Mouse (Mus musculus) hindbrain, embryonic 16.5 days (tissue): Measurements from ENCODE around the gene Angptl2. TPM values are rescaled to one million over a fixed set of nuclear protein-coding genes. Genes with fewer than 3 reads are reported as not detected.
A peak's percentile ranks its signal among the peaks of the same experiment; 100 is the strongest.

Experiments used
- ATAC-seq: fragments of 200-750 bp; cut with Nextera tagmentation; 2 replicates; pipeline ENCODE4 v1.8.0; 2017; ENCODE audit warnings: moderate TSS enrichment, moderate library complexity
- H3K27ac ChIP-seq: fragments of 300-500 bp; sonication (generic); 2 replicates; pipeline ENCODE4 v1.5.1; 2014; ENCODE audit warnings: low read depth, mild to moderate bottlenecking, control low read depth, low read length, moderate library complexity
- H3K27me3 ChIP-seq: fragments of 300-500 bp; sonication (generic); replicated peaks from 2 replicates; pipeline ENCODE4 v1.6.1; 2014; ENCODE audit warnings: low read length; ENCODE audit not compliant: control insufficient read depth, insufficient read depth
- H3K36me3 ChIP-seq: fragments of 300-500 bp; sonication (generic); 2 replicates; pipeline ENCODE4 v1.6.1; 2014; ENCODE audit warnings: mild to moderate bottlenecking, low read length, moderate library complexity, mixed read lengths; ENCODE audit not compliant: control insufficient read depth, insufficient read depth
- H3K4me1 ChIP-seq: fragments of 300-500 bp; sonication (generic); 2 replicates; pipeline ENCODE4 v1.6.1; 2014; ENCODE audit warnings: low read depth, low read length; ENCODE audit not compliant: control insufficient read depth, insufficient read depth
- H3K4me2 ChIP-seq: fragments of 300-500 bp; sonication (generic); 2 replicates; pipeline ENCODE4 v1.6.1; 2014; ENCODE audit warnings: mild to moderate bottlenecking, low read length, control low read depth, moderate library complexity
- H3K4me3 ChIP-seq: fragments of 300-500 bp; sonication (generic); 2 replicates; pipeline ENCODE4 v1.5.1; 2014; ENCODE audit warnings: mild to moderate bottlenecking, low read length, control low read depth, moderate library complexity
- H3K9ac ChIP-seq: fragments of 300-500 bp; sonication (generic); 2 replicates; pipeline ENCODE4 v1.6.1; 2014; ENCODE audit warnings: low read depth, mild to moderate bottlenecking, control low read depth, low read length, moderate library complexity
- H3K9me3 ChIP-seq: fragments of 300-500 bp; sonication (generic); 2 replicates; pipeline ENCODE4 v1.6.1; 2014; ENCODE audit warnings: mild to moderate bottlenecking, low read length, moderate library complexity; ENCODE audit not compliant: control insufficient read depth
- WGBS: fragments of 180-500 bp; shearing (Covaris S2); extraction: QIAGEN DNeasy Blood & Tissue Kit; methylation state at CpG from one replicate; pipeline ENCODE4 v1.1.7; 2014; 5-methylcytosine and 5-hydroxymethylcytosine counted together
- polyA plus RNA-seq: library from polyadenylated mRNA; unstranded; fragments of >200 nt; fragmentation: Nextera tagmentation; extraction: Ambion mirVana; gene quantifications from 2 replicates; pipeline ENCODE4 v1.2.1, GENCODE M21; 2015

The Angptl2 gene
- polyA plus RNA-seq, 1 experiment from 2014 or later, result 13.4 TPM

- no peak for ATAC-seq
- H3K9me3 ChIP-seq, result no peaks in the 10 kb centered on the region
- H3K36me3 ChIP-seq, result no peaks in the 10 kb centered on the region
- no peak overlapping the region for H3K4me3 ChIP-seq
- no peak overlapping the region for H3K9ac ChIP-seq
- 83% methylated on average over 2 of the region's 2 CpGs for WGBS
- no peak overlapping the region for H3K4me2 ChIP-seq
- no peaks in the 10 kb centered on the region for H3K27me3 ChIP-seq
- H3K4me1 ChIP-seq, result no peaks in the 10 kb centered on the region
- H3K27ac ChIP-seq, result no peak overlapping the region
These were observed 28.0 kb upstream of the Angptl2 start for GRCm38 (mm10) chr2:33187874-33188273.

- WGBS, result 78% methylated on average over 6 of the region's 6 CpGs
- H3K9me3 ChIP-seq, result no peaks in the 10 kb centered on the region
- H3K4me1 ChIP-seq, result no peaks in the 10 kb centered on the region
- H3K9ac ChIP-seq, result no peak overlapping the region
- no peaks in the 10 kb centered on the region for H3K27me3 ChIP-seq
- no peak overlapping the region for H3K27ac ChIP-seq
- ATAC-seq, result no peak
- H3K4me2 ChIP-seq, result no peak overlapping the region
- H3K36me3 ChIP-seq, result no peaks in the 10 kb centered on the region
- no peak overlapping the region for H3K4me3 ChIP-seq
These were observed 26.8 kb upstream of the Angptl2 start for GRCm38 (mm10) chr2:33188925-33189670.

GRCm38 (mm10) chr2:33189976-33190375 lies 25.9 kb upstream of the Angptl2 start:
- Histone ChIP-seq H3K4me1 (no peaks in the 10 kb centered on the region), H3K9me3 (no peaks in the 10 kb centered on the region), H3K27me3 (no peaks in the 10 kb centered on the region), H3K9ac (no peak overlapping the region), H3K27ac (no peak overlapping the region), H3K36me3 (no peaks in the 10 kb centered on the region), H3K4me3 (no peak overlapping the region), H3K4me2 (no peak overlapping the region)
- 66% methylated on average over 3 of the region's 3 CpGs for WGBS
- no peak for ATAC-seq

GRCm38 (mm10) chr2:33200368-33201068 lies 15.4 kb upstream of the Angptl2 start:
- Histone ChIP-seq H3K36me3 (0 out of 2 replicates have a peak, but pooled peaks cover 3% of the 10 kb centered on the region), H3K4me3 (no peak overlapping the region), H3K27me3 (no peaks in the 10 kb centered on the region), H3K9me3 (no peaks in the 10 kb centered on the region), H3K9ac (no peak overlapping the region), H3K4me2 (no peak overlapping the region), H3K27ac (no peak overlapping the region), H3K4me1 (peaks cover 11% of the 10 kb centered on the region)
- WGBS, result 76% methylated on average over 14 of the region's 14 CpGs
- no peak for ATAC-seq

GRCm38 (mm10) chr2:33203284-33203683 lies 12.6 kb upstream of the Angptl2 start:
- ATAC-seq, result no peak
- WGBS, result 47% methylated on average over 6 of the region's 6 CpGs
- H3K36me3 ChIP-seq, result 0 out of 2 replicates have a peak, but pooled peaks cover 3% of the 10 kb centered on the region

GRCm38 (mm10) chr2:33204980-33205379 lies 10.9 kb upstream of the Angptl2 start:
- ATAC-seq, result no peak
- Histone ChIP-seq H3K9ac (no peak overlapping the region), H3K36me3 (0 out of 2 replicates have a peak, but pooled peaks cover under 1% of the 10 kb centered on the region), H3K27me3 (no peaks in the 10 kb centered on the region), H3K27ac (no peak overlapping the region), H3K9me3 (no peaks in the 10 kb centered on the region), H3K4me2 (no peak overlapping the region), H3K4me1 (peaks cover 15% of the 10 kb centered on the region), H3K4me3 (no peak overlapping the region)
- WGBS, result 86% methylated on average over 5 of the region's 5 CpGs

More at GRCm38 (mm10) chr2:33203284-33203683, 12.6 kb upstream of the Angptl2 start:
- no peaks in the 10 kb centered on the region for H3K27me3 ChIP-seq
- no peak overlapping the region; the same call in 1 of the 2 replicates for H3K27ac ChIP-seq
- no peaks in the 10 kb centered on the region for H3K9me3 ChIP-seq
- 0 out of 2 replicates have a peak overlapping the region, but pooled peaks have one; percentile 23 for H3K9ac ChIP-seq
- no peak overlapping the region for H3K4me3 ChIP-seq
- H3K4me2 ChIP-seq, result no peak overlapping the region
- H3K4me1 ChIP-seq, result peaks cover 15% of the 10 kb centered on the region

- no peak overlapping the region for H3K9ac ChIP-seq
- H3K36me3 ChIP-seq, result no peaks in the 10 kb centered on the region
- peak; percentile 35; the same call in 1 of the 2 replicates for ATAC-seq
- no peaks in the 10 kb centered on the region for H3K27me3 ChIP-seq
- no peaks in the 10 kb centered on the region for H3K9me3 ChIP-seq
- 39% methylated on average over 14 of the region's 14 CpGs for WGBS
- H3K4me3 ChIP-seq, result no peak overlapping the region
- no peak overlapping the region for H3K4me2 ChIP-seq
- peaks cover 15% of the 10 kb centered on the region for H3K4me1 ChIP-seq
- no peak overlapping the region for H3K27ac ChIP-seq
These were observed 9.8 kb upstream of the Angptl2 start for GRCm38 (mm10) chr2:33205939-33206525.

GRCm38 (mm10) chr2:33207069-33207468 lies 8.8 kb upstream of the Angptl2 start:
- H3K27ac ChIP-seq, result 0 out of 2 replicates have a peak overlapping the region, but pooled peaks have one; percentile 31
- no peak overlapping the region for H3K4me3 ChIP-seq
- H3K4me1 ChIP-seq, result peaks cover 15% of the 10 kb centered on the region
- H3K27me3 ChIP-seq, result no peaks in the 10 kb centered on the region
- ATAC-seq, result no peak
- H3K4me2 ChIP-seq, result no peak overlapping the region
- WGBS, result 18% methylated on average over 4 of the region's 4 CpGs
- H3K36me3 ChIP-seq, result no peaks in the 10 kb centered on the region
- H3K9ac ChIP-seq, result 0 out of 2 replicates have a peak overlapping the region, but pooled peaks have one; percentile 17
- no peaks in the 10 kb centered on the region for H3K9me3 ChIP-seq

GRCm38 (mm10) chr2:33208134-33208533 lies 7.7 kb upstream of the Angptl2 start:
- 90% methylated on average over 5 of the region's 5 CpGs for WGBS
- ATAC-seq, result no peak
- no peak overlapping the region for H3K27ac ChIP-seq

More at GRCm38 (mm10) chr2:33208134-33208533, 7.7 kb upstream of the Angptl2 start:
- no peaks in the 10 kb centered on the region for H3K36me3 ChIP-seq
- no peak overlapping the region for H3K9ac ChIP-seq
- no peak overlapping the region for H3K4me2 ChIP-seq
- no peaks in the 10 kb centered on the region for H3K9me3 ChIP-seq
- H3K4me1 ChIP-seq, result peaks cover 14% of the 10 kb centered on the region
- H3K4me3 ChIP-seq, result no peak overlapping the region
- no peaks in the 10 kb centered on the region for H3K27me3 ChIP-seq
